Mouse (Mus musculus) gastrocnemius, adult 18-20 months (tissue): ENCODE measurements at regions not wholly inside any gene's neighbourhood (a gene's known extent, or its start where the extent isn't known, plus 50 kb on each side); places are given as distances from the start of the nearest gene placed in this dataset.

Experiments used
- DNase-seq: peaks from one replicate; pipeline ENCODE4 v3.0.0; 2021; ENCODE audit warnings: low spot score

DNA sequence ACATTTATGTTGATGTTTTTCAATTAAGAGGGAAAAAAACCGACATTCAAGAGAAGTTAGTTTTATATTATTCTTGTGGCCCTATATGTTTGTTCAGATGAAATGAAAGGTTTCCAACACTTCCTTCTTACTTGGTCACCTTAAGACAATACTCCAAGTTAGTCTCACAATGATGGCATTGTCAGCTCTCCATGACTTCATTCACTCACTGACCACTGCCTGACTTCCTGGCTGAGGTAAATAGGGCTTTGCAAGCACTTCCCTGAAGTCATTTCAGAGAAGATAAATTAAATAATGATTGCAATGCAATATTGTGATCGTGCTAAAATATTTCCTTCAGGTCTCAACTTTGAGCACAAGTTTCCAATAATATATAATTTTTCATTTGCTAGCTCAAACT lies 197.9 kb upstream of the Cep162 start:
- no peak for DNase-seq

GRCm38 (mm10) chr9:87452571-87452970 lies 197.2 kb upstream of the Cep162 start:
- no peak for DNase-seq

GRCm38 (mm10) chr9:87443467-87444235 lies 188.3 kb upstream of the Cep162 start:
- no peak for DNase-seq

DNA sequence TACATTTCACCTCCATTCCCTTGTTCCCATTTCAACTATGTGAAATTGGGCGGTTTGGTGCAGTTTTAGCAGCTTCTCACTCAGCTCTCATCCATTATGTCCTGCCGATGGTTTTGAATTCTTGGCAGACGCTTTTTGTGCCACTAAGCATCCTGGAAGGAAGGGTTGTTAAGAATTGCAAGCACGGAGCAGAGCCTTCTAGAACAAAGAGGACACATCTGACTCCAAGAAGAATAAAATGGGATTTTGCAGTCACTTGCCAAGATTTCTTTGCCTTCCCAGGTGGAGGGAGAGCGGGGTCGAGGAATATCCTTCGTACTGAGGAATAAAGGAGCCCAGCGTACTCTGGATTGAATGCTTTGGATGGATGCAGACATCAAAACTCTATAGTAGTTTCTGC lies 176.7 kb upstream of the Cep162 start:
- DNase-seq = no peak

- no peak for DNase-seq
These were observed 176.2 kb upstream of the Cep162 start for GRCm38 (mm10) chr9:87431523-87431922.

- DNase-seq = peak; percentile 11
These were observed 169.9 kb upstream of the Cep162 start for GRCm38 (mm10) chr9:87425201-87425600.

DNA sequence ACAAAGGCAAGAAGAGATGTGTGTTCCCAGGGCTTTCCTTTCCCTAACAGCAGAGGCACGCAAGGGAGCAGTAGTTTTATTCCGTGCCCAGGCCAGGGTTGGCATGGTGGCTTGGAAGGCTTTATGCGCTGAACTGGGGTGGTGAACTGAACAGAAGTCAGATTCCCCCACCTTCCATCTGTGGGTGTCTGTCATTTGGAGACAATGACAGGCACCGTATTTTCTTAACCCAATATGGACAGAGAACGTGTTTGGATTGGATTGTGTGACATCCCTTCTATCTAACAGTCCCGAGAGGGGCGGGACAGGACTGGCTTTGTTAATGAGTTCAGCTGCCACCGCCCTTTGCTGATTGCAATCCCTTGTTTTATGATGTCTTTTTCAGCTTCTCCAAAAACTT lies 165.8 kb upstream of the Cep162 start:
- DNase-seq = no peak

DNA sequence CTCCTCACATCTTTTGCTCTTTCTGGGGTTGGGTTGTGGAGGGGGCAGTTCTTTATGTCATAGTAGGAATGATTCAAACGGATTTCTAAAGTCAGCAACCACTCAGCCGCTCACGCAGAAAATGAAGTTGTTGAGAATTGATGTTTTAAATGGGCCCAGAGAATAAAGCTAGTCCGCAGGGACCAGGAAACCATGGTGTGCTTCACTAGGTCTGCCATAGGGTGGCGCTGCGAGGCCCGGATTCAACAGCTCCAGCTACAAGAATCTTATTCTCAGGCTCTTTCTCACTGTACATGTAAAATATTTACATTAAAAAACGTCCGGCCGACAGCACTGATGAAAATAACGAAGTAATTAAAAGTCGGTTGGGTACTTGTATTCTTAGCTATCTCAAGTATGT lies 164.0 kb upstream of the Cep162 start:
- no peak for DNase-seq

DNA sequence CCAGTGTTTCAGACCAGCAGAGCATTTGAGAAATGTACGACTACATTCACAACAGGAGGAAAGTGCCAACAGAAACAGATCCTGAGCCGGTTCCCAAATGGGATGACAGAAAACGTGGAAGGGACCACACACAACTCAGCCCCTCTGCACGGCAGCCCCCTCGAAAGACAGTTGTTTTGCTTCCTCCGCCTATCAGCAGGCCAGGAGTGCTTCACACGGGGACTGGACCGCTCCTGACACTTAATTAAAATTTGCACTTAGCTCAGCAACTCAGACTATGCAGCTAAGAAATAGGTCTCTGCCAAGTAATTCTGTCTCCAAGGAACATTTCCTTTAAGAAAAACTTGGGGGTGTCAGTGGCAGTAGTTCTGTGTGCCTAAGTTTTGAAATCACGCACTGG lies 157.6 kb upstream of the Cep162 start:
- no peak for DNase-seq

DNA sequence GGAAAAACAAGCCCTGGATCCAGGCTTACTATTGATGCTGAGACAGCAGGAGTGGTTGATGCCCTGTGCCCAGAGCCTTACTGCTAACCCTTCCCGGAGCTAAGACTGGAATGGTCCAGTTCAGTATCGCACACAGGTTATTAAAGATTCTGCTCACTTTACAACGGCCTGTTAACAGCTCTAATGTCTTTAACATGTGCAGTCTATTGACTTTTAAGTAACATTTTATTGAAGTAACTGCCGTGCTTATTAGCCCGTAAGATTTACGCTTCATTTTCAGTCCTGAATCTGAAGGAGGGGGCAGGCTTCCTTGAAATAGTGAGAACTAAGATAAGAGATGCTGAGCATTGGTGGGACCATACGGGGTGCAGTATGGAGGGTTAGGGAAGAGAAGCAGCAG lies 155.7 kb upstream of the Cep162 start:
- DNase-seq = no peak

DNA sequence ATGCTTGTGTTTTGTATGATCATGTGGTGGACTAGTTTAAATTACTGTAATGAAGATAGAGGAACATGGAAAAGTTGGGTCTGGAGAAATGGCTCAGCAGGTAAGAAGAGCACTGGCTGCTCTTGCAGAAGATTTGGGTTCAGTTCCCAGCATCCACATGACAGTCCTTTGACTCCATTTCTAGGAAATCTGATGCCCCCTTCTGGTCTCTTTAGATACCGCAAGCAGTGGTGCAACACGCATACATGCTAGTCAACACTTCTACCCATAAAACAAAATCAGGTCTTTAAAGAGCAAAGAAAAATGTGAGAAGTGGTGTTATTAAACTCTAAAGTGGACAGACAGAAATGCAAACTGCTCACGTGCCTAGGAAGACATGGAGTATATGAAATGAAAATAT lies 154.4 kb upstream of the Cep162 start:
- no peak for DNase-seq

DNA sequence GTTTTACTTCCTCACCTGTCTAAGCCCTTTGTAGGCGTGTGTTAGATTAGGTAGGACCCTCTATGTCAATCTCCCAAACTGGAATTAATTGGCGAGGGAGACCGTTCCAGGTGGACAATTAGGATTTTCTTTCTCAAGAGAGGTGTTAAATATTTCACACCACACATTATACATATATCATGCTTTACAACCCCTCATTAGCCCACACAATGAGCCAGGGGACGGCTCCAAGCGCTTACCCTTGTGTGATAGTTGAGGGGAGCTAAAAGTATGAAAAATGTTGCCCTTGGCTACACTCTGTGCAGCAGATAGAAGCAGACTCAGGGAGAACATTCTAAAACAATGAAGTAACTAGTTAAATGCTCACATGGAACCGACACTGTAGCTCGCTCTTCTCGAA lies 153.5 kb upstream of the Cep162 start:
- no peak for DNase-seq

GRCm38 (mm10) chr9:87406476-87406875 lies 151.1 kb upstream of the Cep162 start:
- no peak for DNase-seq

- DNase-seq = no peak
These were observed 149.9 kb upstream of the Cep162 start for GRCm38 (mm10) chr9:87405115-87405720.

- DNase-seq = no peak
These were observed 146.7 kb upstream of the Cep162 start for GRCm38 (mm10) chr9:87402010-87402409.

GRCm38 (mm10) chr9:87387516-87387915 lies 132.2 kb upstream of the Cep162 start:
- DNase-seq = no peak

GRCm38 (mm10) chr9:87383513-87383912 lies 128.2 kb upstream of the Cep162 start:
- no peak for DNase-seq

GRCm38 (mm10) chr9:87377921-87378320 lies 122.6 kb upstream of the Cep162 start:
- DNase-seq = no peak

DNA sequence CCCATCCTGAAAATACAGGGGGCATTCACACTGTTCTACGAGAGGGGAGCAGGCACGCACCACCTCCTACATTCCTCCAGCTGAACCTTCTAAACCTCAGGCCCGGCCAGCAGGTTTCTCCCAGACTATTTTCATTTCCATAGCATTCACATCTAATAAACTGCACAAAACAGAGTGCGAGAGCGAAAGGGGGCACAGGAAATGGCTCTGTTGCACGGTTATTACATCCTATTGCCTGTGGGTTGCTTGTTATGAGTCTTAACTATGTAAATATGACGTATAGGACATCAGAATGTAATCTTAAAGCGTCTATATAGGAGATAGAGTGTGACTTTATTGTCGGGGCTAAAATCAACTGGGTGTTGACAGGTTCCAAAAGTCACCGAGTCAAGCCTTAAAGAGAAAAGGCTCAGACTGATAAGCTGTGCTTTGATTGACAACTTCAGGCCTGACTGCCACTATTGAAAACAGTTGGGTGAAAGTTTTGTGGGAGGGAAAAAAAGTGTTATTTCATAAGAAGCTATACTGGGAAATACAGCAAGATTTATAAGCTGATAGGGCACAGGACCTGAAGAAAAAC lies 121.5 kb upstream of the Cep162 start:
- no peak for DNase-seq

DNA sequence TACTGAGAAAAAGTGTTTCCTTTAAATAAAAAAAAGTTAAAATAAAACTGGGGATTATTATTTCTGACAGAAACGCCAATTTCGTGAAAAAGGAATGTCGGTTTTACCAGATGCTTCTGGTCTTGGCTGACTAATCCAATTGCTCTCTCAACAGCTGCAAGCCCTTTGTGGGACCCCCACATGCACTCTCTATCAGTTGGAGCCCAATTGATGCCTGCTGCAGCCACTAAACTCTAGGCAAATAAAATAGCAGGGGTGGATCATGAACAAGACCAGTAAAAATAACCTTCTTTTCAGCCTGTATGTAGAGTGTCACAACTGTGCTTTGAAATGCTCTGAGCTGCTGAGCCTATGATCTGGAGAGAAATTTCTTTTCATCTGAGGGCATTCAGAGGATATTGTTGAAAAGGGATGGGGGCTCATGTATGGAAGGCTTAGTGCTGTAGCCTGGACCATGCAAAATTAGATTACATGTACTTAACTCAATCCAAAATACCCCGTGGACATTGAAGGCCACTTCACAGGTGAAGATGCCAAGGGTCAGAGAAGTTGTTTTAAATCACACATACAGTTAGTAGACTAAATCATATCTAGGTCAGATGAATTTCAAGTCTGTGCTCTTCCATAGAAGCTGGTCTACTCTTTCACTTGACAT lies 117.0 kb upstream of the Cep162 start:
- DNase-seq = no peak

DNA sequence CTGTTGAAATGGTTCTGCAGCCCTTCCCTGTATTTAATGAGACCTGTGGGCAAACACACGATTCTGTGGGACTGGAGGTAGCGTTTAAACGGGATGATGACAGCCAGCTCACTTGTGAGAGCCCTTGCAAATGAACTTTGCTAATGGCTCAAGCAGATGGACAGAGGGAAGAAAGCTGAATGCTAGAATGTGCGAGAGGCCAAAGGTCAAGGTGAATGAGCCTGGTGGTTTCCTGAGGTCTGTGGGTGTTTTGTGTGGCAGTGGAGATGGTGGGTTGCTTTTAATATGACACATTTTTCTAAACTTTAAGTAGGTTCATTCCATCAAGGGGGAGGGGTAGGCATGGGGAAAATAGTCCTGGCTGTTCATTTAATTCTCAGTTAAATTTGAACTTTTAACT lies 113.7 kb upstream of the Cep162 start:
- DNase-seq = no peak

GRCm38 (mm10) chr9:87347008-87347407 lies 91.7 kb upstream of the Cep162 start:
- DNase-seq = no peak
